Mouse (Mus musculus): ENCODE data around the gene Tpst2.
A peak's percentile ranks its signal among the peaks of the same experiment; 100 is the strongest.
"Not testable (repeated sequence)": the region's sequence is repeated elsewhere in the genome, so short reads cannot be mapped to it uniquely, and the experiment has no call there.

The Tpst2 gene

GRCm38 (mm10) chr5:112295162-112295561 is 18.7 kb downstream of the Tpst2 start:
- no peak for DNase-seq (ENCODE audit: extremely low read depth, insufficient read length, low spot score)

- no peak for DNase-seq (ENCODE audit: extremely low read depth, insufficient read length, low spot score)
These were observed 19.1 kb downstream of the Tpst2 start for GRCm38 (mm10) chr5:112295564-112295963.

GRCm38 (mm10) chr5:112296404-112297181 is 20.1 kb downstream of the Tpst2 start:
- no peak for DNase-seq (ENCODE audit: extremely low read depth, insufficient read length, low spot score)

GRCm38 (mm10) chr5:112297257-112297656 is 20.8 kb downstream of the Tpst2 start:
- DNase-seq (ENCODE audit: extremely low read depth, insufficient read length, low spot score), result no peak

- DNase-seq (ENCODE audit: extremely low read depth, insufficient read length, low spot score), result no peak
These were observed 21.9 kb downstream of the Tpst2 start for GRCm38 (mm10) chr5:112298226-112298988.

GRCm38 (mm10) chr5:112299399-112299798 is 22.9 kb downstream of the Tpst2 start:
- no peak for DNase-seq (ENCODE audit: extremely low read depth, insufficient read length, low spot score)

- no peak for DNase-seq (ENCODE audit: extremely low read depth, insufficient read length, low spot score)
These were observed 23.6 kb downstream of the Tpst2 start for GRCm38 (mm10) chr5:112300112-112300511.

GRCm38 (mm10) chr5:112300721-112301308 is 24.3 kb downstream of the Tpst2 start:
- DNase-seq (ENCODE audit: extremely low read depth, insufficient read length, low spot score), result no peak

GRCm38 (mm10) chr5:112301694-112302093 is 25.2 kb downstream of the Tpst2 start:
- DNase-seq (ENCODE audit: extremely low read depth, insufficient read length, low spot score), result no peak

- no peak for DNase-seq (ENCODE audit: extremely low read depth, insufficient read length, low spot score)
These were observed 25.8 kb downstream of the Tpst2 start for GRCm38 (mm10) chr5:112302310-112302709.

- DNase-seq (ENCODE audit: extremely low read depth, insufficient read length, low spot score), result no peak
These were observed 29.4 kb downstream of the Tpst2 start for GRCm38 (mm10) chr5:112305842-112306241.

- no peak for DNase-seq (ENCODE audit: extremely low read depth, insufficient read length, low spot score)
These were observed 36.9 kb downstream of the Tpst2 start for GRCm38 (mm10) chr5:112313222-112313885.

GRCm38 (mm10) chr5:112316468-112316867 is 40.0 kb downstream of the Tpst2 start:
- no peak for DNase-seq (ENCODE audit: extremely low read depth, insufficient read length, low spot score)

GRCm38 (mm10) chr5:112317328-112317727 is 40.8 kb downstream of the Tpst2 start:
- no peak for DNase-seq (ENCODE audit: extremely low read depth, insufficient read length, low spot score)

GRCm38 (mm10) chr5:112319343-112319742 is 42.9 kb downstream of the Tpst2 start:
- DNase-seq (ENCODE audit: extremely low read depth, insufficient read length, low spot score), result not testable (repeated sequence)

- DNase-seq (ENCODE audit: extremely low read depth, insufficient read length, low spot score), result no peak
These were observed 43.9 kb downstream of the Tpst2 start for GRCm38 (mm10) chr5:112320379-112320778.

GRCm38 (mm10) chr5:112320936-112321335 is 44.4 kb downstream of the Tpst2 start:
- no peak for DNase-seq (ENCODE audit: extremely low read depth, insufficient read length, low spot score)

GRCm38 (mm10) chr5:112321376-112321775 is 44.9 kb downstream of the Tpst2 start:
- DNase-seq (ENCODE audit: extremely low read depth, insufficient read length, low spot score), result no peak

- DNase-seq (ENCODE audit: extremely low read depth, insufficient read length, low spot score), result no peak
These were observed 46.8 kb downstream of the Tpst2 start for GRCm38 (mm10) chr5:112323246-112323645.

- peak; percentile 77 for DNase-seq (ENCODE audit: extremely low read depth, insufficient read length, low spot score)
These were observed 48.4 kb downstream of the Tpst2 start for GRCm38 (mm10) chr5:112324637-112325545.

Data from 3134 (cell line).